ENCODE assay signal across 20 mouse cellular contexts in the genomic region with DNA sequence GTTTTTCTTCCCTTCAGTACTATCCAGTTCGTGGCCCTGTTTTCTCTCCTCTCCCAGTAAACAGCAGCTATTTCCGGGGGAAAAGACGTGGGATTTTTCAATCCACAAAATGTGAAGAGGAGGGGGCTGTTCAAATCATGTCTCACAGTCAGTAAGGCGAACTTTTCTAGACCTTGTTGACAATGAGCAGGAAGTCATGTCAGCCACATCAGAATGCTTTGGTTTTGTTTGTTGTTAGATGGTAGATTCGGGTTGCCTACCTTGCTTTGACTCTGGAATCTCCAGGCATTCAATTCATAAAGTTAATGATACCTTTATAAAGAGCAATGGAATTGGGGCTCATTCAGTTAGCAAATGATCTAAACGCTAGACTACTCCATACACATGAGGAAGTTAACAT. TPM values are rescaled to one million over a fixed set of nuclear protein-coding genes. Genes with fewer than 3 reads are reported as not detected.
"Had no signal": no experiment of that assay in that cellular context is flagged by ENCODE, and none has a peak within 500 bp of the region (broad histone marks: within the 10 kb centered on the region; RNA-seq: fewer than 3 reads in every experiment).

No protein-coding gene starts in this region.

- H3K4me3 ChIP-seq: layer of hippocampus, adult 2 months; liver, embryonic 13.5 days; midbrain, embryonic 12.5 days; midbrain, embryonic 15.5 days; neural tube, embryonic 13.5 days; stomach, embryonic 15.5 days had no signal

- DNase-seq: kidney, adult 18-20 months; kidney, adult 9 months; kidney, postnatal 14 days; kidney, postnatal 4 days; layer of hippocampus, adult 9-11 months; layer of hippocampus, postnatal 36 days; liver, embryonic 13.5 days; lung, embryonic 14.5 days; retina, postnatal 1 day; right cerebral cortex, postnatal 25 days; spleen, adult 18-20 months had no signal

- H3K4me1 ChIP-seq: liver, embryonic 13.5 days; stomach, embryonic 15.5 days had no signal

- ATAC-seq: intestine, embryonic 16.5 days; lung, postnatal 0 days; midbrain, embryonic 15.5 days had no signal

- H3K27ac ChIP-seq: layer of hippocampus, adult 2 months; liver, embryonic 13.5 days; macrophage; midbrain, embryonic 12.5 days; midbrain, embryonic 15.5 days; neural tube, embryonic 13.5 days; stomach, embryonic 15.5 days had no signal

- H3K36me3 ChIP-seq: liver, embryonic 13.5 days; midbrain, embryonic 12.5 days; midbrain, embryonic 15.5 days; stomach, embryonic 15.5 days had no signal

- H3K27me3 ChIP-seq: liver, embryonic 13.5 days; midbrain, embryonic 12.5 days; midbrain, embryonic 15.5 days; neural tube, embryonic 13.5 days; stomach, embryonic 15.5 days had no signal

RNA-seq across cellular contexts. Expression of a gene that starts 30.2 kb away (rescaled TPM):
- total RNA-seq: megakaryocyte, adult 5-6 weeks had no signal
